Mouse (Mus musculus) embryonic facial prominence, embryonic 12.5 days (tissue): ENCODE results near the gene Wdr45. TPM values are rescaled to one million over a fixed set of nuclear protein-coding genes. Genes with fewer than 3 reads are reported as not detected.
"Not testable (repeated sequence)": the region's sequence is repeated elsewhere in the genome, so short reads cannot be mapped to it uniquely, and the experiment has no call there.

Experiments
- ATAC-seq: fragments of 200-750 bp; cut with Nextera tagmentation; 2 replicates; pipeline ENCODE4 v1.8.0; 2017; ENCODE audit not compliant: insufficient number of reproducible peaks, insufficient read depth, low FRiP score, low TSS enrichment
- H3K27ac ChIP-seq: fragments of 300-500 bp; sonication (generic); 2 replicates; pipeline ENCODE4 v1.5.1; 2016; ENCODE audit warnings: mild to moderate bottlenecking
- H3K27me3 ChIP-seq: fragments of 300-500 bp; sonication (generic); 2 replicates; pipeline ENCODE4 v1.6.1; 2016; ENCODE audit warnings: mild to moderate bottlenecking, moderate library complexity
- H3K36me3 ChIP-seq: fragments of 300-500 bp; sonication (generic); 2 replicates; pipeline ENCODE4 v1.6.1; 2016; ENCODE audit warnings: mild to moderate bottlenecking
- H3K4me1 ChIP-seq: fragments of 300-500 bp; sonication (generic); 2 replicates; pipeline ENCODE4 v1.6.1; 2016
- H3K4me2 ChIP-seq: fragments of 300-500 bp; sonication (generic); replicated peaks from 2 replicates; pipeline ENCODE4 v1.6.1; 2016; ENCODE audit warnings: mild to moderate bottlenecking, moderate library complexity
- H3K4me3 ChIP-seq: fragments of 300-500 bp; sonication (generic); 2 replicates; pipeline ENCODE4 v1.5.1; 2016; ENCODE audit warnings: mild to moderate bottlenecking
- H3K9ac ChIP-seq: fragments of 300-500 bp; sonication (generic); 2 replicates; pipeline ENCODE4 v1.6.1; 2016; ENCODE audit warnings: mild to moderate bottlenecking, moderate library complexity
- H3K9me3 ChIP-seq: fragments of 300-500 bp; sonication (generic); 2 replicates; pipeline ENCODE4 v1.6.1; 2016; ENCODE audit warnings: mild to moderate bottlenecking, moderate library complexity
- WGBS: fragments of 180-500 bp; shearing (Covaris S2); methylation state at CpG from one replicate; pipeline ENCODE4 v1.1.7; 2016; 5-methylcytosine and 5-hydroxymethylcytosine counted together
- polyA plus RNA-seq: library from polyadenylated mRNA; unstranded; fragments of >200 nt; fragmentation: Nextera tagmentation; extraction: Ambion mirVana; gene quantifications from 2 replicates; pipeline ENCODE4 v1.2.1, GENCODE M21; 2016

Wdr45 gene
- polyA plus RNA-seq, 1 experiment from 2014 or later, result 32.3 TPM

DNA sequence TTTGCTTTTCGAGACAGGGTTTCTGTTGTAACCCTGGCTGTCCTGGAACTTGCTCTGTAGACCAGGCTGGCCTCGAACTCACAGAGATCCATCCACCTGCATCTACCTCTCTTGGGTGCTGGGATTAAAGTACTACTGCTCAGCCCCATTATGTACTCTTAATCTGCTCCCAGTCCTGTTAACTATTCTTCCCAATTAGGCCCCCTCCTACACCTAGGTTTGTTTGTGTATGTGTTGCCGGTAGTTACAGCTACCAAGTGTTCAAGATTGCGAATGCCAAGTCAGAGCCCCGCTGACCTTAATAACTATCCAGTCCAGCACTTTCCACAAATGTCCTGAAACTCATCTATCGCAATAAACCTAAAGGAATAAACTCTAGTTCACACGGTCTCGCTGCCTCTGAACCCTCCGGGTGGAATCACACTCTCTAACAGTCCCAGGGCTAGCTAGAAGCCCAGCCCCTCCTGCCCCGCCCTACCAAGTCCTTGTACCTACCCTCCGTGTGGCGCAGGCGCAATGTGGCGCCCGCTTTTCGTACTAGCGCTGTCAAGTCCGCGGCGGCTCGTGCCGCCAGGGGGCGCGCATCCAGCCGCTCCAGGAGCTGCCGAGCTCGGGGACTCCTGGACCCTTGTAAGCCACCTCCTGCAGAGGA lies 34.6 kb upstream of the Wdr45 start:
- no peaks in the 10 kb centered on the region for H3K9me3 ChIP-seq
- ATAC-seq, result peak; percentile 86
- no peak overlapping the region for H3K27ac ChIP-seq
- H3K9ac ChIP-seq, result no peak overlapping the region
- peak overlapping the region; percentile 44 for H3K4me2 ChIP-seq
- H3K36me3 ChIP-seq, result no peaks in the 10 kb centered on the region
- 28% methylated on average over 27 of the region's 27 CpGs for WGBS
- no peaks in the 10 kb centered on the region for H3K27me3 ChIP-seq
- H3K4me1 ChIP-seq, result no peaks in the 10 kb centered on the region
- H3K4me3 ChIP-seq, result peak overlapping the region; percentile 11; the same call in 1 of the 2 replicates

DNA sequence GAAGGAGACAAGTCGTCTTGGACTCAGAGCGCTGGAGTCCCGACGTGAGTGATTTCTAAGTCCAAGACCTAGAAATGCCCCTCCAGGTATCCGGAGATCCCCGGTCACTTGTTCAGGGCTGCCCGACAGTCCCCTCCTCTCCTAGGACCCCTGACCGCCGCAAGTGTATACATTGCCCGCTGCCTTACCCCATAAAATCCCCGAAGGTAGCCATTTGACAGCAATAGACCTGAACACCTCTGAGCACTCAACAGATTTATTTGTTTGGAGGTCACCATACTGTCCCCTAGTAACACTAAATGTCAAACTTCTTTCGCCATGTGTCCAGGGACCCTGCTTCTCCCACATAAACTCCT lies 34.1 kb upstream of the Wdr45 start:
- H3K9me3 ChIP-seq, result no peaks in the 10 kb centered on the region
- peak overlapping the region; percentile 11; the same call in 1 of the 2 replicates for H3K4me3 ChIP-seq
- no peak overlapping the region for H3K27ac ChIP-seq
- no peaks in the 10 kb centered on the region for H3K4me1 ChIP-seq
- H3K36me3 ChIP-seq, result no peaks in the 10 kb centered on the region
- peak overlapping the region; percentile 44 for H3K4me2 ChIP-seq
- H3K27me3 ChIP-seq, result no peaks in the 10 kb centered on the region
- no peak; the same call in 1 of the 2 replicates for ATAC-seq
- 32% methylated on average over 12 of the region's 12 CpGs for WGBS
- no peak overlapping the region for H3K9ac ChIP-seq

DNA sequence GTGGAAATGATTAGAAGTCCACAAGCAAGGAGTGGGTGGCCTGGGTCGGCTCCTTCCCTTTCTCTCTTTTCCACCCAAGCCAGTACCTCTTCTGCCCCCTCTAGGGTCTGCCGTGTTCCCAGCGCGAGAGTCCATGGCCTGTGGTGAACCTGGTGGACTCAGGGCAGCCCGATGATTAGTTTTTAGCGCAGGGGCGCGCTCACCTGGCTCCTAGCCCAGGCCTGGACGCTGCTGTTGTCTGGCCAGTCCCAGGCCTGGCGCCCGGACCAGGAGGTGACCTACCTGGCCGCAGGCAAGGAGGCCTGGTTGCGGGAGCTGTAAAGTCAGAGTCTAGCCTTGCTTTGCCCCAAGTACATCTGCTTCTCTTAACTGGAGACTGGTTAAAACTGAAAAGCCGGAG lies 33.3 kb upstream of the Wdr45 start, which contains the start of gene Magix:
Gene Magix, minus strand, starts transcription at position 388 of the 400 bp plus-strand sequence.
- Histone ChIP-seq H3K4me2 (peak within 1 kb of the TSS; percentile 44), H3K9ac (no peak within 1 kb of the TSS), H3K4me3 (peak within 1 kb of the TSS; percentile 11; the same call in 1 of the 2 replicates), H3K4me1 (no peaks in the 10 kb centered on the region), H3K36me3 (no peaks in the 10 kb centered on the region), H3K27ac (no peak within 1 kb of the TSS), H3K9me3 (no peaks in the 10 kb centered on the region), H3K27me3 (no peaks in the 10 kb centered on the region)
- WGBS, result 61% methylated on average over 14 of the region's 14 CpGs
- ATAC-seq, result no peak

DNA sequence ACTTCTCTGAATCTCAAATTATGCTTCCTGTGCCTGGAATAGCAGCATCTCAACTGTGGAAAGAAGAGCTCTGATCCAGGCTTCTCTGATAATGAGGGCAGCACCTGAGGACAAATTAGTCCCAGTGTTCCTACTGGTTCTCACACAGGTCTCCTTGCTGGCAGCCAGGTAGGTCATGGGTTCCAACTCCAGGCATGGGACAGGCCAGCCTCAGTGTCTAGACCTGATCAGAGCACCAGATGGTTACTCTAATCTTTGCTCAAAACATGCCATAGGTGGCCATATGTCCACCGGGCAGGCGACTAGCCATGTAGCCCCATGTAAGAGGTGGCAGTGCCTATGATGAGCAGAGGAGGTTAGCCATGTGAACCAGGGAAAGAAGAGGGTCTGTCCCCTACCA lies 25.8 kb upstream of the Wdr45 start:
- 95% methylated on average over 2 of the region's 2 CpGs for WGBS
- no peak for ATAC-seq
- no peaks in the 10 kb centered on the region for H3K4me1 ChIP-seq

DNA sequence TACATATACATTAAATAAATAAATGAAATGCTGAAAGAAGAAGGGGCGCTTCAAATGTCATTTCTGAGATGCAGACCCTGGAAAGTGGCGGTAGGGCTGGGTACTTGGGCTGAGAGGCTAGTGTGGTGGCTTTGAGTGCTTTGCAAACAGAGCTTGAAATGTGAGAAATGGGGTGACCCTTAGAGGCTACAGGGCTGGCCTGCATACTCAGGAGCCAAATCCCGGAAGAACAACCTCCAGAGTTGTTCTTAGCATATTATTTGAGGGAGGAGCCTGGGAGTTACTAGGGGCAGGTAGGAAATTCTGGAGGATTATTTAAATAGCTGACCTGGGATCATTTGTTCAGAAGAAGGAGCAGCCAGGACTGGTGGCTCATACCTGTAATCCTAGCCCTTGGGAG lies 23.6 kb upstream of the Wdr45 start:
- Histone ChIP-seq H3K4me3 (no peak overlapping the region), H3K4me1 (no peaks in the 10 kb centered on the region), H3K4me2 (no peak overlapping the region), H3K36me3 (no peaks in the 10 kb centered on the region), H3K9ac (no peak overlapping the region), H3K27me3 (no peaks in the 10 kb centered on the region), H3K27ac (no peak overlapping the region), H3K9me3 (no peaks in the 10 kb centered on the region)
- 65% methylated on average over 3 of the region's 3 CpGs for WGBS
- no peak for ATAC-seq

More for the DNA sequence above, 25.8 kb upstream of the Wdr45 start:
- Histone ChIP-seq H3K36me3 (no peaks in the 10 kb centered on the region), H3K9ac (no peak overlapping the region), H3K27me3 (no peaks in the 10 kb centered on the region), H3K4me2 (no peak overlapping the region), H3K9me3 (no peaks in the 10 kb centered on the region), H3K27ac (no peak overlapping the region), H3K4me3 (no peak overlapping the region)

DNA sequence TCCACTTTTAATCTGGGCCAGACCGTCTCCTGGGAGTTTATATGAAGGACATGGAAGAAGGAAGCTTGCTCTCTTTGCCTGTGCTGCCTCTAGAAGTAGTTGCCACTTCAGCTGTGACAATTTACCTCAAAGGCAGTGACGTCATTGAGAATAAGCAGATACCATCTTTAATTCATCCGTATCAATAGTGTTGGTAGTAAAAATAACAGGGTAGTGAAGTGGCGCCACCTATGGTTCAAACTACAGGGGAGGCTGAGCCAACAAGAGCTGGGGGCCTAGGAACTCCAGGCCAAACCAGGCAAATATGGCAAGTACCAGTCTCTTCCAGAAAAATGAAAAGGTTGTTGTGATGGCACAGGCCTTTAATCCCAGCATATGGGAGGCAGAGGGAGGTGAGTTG lies 21.3 kb upstream of the Wdr45 start:
- Histone ChIP-seq H3K4me3 (no peak overlapping the region), H3K9me3 (no peaks in the 10 kb centered on the region), H3K27ac (no peak overlapping the region), H3K27me3 (no peaks in the 10 kb centered on the region), H3K4me2 (no peak overlapping the region), H3K4me1 (no peaks in the 10 kb centered on the region), H3K9ac (no peak overlapping the region), H3K36me3 (no peaks in the 10 kb centered on the region)
- ATAC-seq, result no peak
- WGBS, result 38% methylated on average over 4 of the region's 4 CpGs

DNA sequence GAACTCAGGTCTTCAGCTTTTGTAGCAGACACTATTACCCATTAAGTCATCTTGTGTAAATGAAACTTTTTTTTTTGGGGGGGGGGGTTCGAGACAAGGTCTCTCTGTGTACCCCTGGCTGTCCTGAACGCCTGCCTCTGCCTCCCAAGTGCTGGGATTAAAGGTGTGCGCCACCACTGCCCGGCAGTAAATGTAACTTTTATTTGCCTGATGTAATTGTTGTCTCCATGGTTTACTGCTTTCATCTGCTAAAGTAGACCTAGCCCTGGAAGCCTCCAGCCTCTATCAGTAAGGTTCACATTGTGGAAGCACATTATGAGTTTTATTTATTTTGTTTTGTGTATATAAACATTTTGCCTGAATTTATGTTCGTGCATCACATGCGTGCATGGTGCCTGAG lies 17.6 kb upstream of the Wdr45 start:
- H3K4me3 ChIP-seq, result 0 out of 2 replicates have a peak overlapping the region, but pooled peaks have one; percentile 59
- ATAC-seq, result 0 out of 2 replicates have a peak, but pooled peaks have one; percentile 42
- 44% methylated on average over 6 of the region's 6 CpGs for WGBS
- peak overlapping the region; percentile 30 for H3K4me2 ChIP-seq
- peaks cover 5% of the 10 kb centered on the region; the same call in 1 of the 2 replicates for H3K36me3 ChIP-seq
- H3K27ac ChIP-seq, result no peak overlapping the region
- no peaks in the 10 kb centered on the region for H3K27me3 ChIP-seq
- no peaks in the 10 kb centered on the region for H3K9me3 ChIP-seq
- no peaks in the 10 kb centered on the region for H3K4me1 ChIP-seq
- H3K9ac ChIP-seq, result no peak overlapping the region

DNA sequence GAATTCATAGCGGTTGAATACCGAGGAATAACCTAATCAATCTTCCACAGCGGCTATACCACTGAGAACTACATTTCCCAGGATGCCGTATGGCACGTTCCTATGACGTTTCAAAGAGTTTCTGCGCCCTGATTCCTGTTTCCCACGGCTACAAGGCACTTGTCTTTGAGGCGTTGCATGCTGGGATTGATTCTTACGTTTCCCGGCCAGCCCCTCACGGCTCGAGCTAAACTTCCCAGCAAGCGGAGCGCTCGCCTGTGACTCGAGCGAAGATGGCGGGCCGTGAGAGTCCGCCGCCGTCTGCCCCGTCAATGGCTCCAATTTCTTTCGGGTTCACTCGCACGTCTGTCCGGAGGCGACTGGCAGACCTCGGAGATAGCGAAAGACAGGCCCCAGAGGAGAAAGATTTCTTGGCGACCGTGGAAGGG lies 17.2 kb upstream of the Wdr45 start, which contains the start of gene Gpkow:
Gene Gpkow, plus strand, starts transcription at position 178 of the 428 bp plus-strand sequence.
- peaks cover 5% of the 10 kb centered on the region; the same call in 1 of the 2 replicates for H3K36me3 ChIP-seq
- peak within 1 kb of the TSS; percentile 56 for H3K9ac ChIP-seq
- H3K4me1 ChIP-seq, result no peaks in the 10 kb centered on the region
- WGBS, result 16% methylated on average over 33 of the region's 33 CpGs
- H3K9me3 ChIP-seq, result no peaks in the 10 kb centered on the region
- no peak within 1 kb of the TSS for H3K27ac ChIP-seq
- peak; percentile 92 for ATAC-seq
- H3K4me2 ChIP-seq, result peak within 1 kb of the TSS; percentile 56
- peak within 1 kb of the TSS; percentile 59 for H3K4me3 ChIP-seq
- H3K27me3 ChIP-seq, result no peaks in the 10 kb centered on the region

DNA sequence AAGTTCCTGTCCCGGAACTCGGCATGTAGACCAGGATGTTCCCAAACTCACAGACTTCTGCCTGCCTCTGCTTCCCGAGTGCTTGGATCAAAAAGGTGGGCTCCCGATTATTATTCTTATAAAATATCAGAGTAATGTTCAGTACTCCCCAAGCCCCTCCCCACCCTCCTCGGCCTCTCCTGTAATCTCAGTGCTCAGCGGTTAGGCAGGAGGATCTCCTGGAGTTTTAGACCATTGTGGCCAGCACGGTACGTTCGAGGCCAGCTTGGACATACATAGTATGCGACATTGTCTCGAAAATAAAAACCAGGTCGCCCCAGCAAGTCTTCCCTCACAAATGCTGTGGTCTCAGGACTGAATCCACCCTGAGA lies 384 bp upstream of the Wdr45 start:
- not testable (repeated sequence) for H3K9ac ChIP-seq, H3K9me3 ChIP-seq, H3K27ac ChIP-seq, H3K4me1 ChIP-seq, H3K36me3 ChIP-seq, ATAC-seq, H3K27me3 ChIP-seq
- H3K4me3 ChIP-seq, result peak overlapping the region; percentile 29
- 27% methylated on average over 6 of the region's 12 CpGs for WGBS
- peak overlapping the region; percentile 36 for H3K4me2 ChIP-seq

DNA sequence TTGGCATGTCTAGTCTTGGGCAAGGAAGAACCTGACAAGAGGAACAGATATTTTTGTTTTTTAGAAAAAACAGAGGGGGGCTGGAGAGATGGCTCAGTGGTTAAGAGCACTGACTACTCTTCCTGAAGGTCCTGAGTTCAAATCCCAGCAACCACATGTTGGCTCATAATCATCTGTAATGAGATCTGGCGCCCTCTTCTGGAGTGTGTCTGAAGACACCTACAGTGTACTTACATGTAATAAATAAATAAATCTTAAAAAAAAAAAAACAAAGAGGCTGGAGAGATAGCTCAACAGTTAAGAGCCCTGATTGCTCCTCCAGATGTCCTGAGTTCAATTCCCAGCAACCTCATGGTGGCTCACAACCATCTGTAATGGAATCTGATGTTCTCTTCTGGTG lies 1.9 kb downstream of the Wdr45 start:
- not testable (repeated sequence) for ATAC-seq, H3K27me3 ChIP-seq, H3K4me3 ChIP-seq, H3K9me3 ChIP-seq, H3K4me1 ChIP-seq, H3K36me3 ChIP-seq, H3K27ac ChIP-seq, H3K9ac ChIP-seq, H3K4me2 ChIP-seq
- 33% methylated on average over 1 of the region's 1 CpGs for WGBS

DNA sequence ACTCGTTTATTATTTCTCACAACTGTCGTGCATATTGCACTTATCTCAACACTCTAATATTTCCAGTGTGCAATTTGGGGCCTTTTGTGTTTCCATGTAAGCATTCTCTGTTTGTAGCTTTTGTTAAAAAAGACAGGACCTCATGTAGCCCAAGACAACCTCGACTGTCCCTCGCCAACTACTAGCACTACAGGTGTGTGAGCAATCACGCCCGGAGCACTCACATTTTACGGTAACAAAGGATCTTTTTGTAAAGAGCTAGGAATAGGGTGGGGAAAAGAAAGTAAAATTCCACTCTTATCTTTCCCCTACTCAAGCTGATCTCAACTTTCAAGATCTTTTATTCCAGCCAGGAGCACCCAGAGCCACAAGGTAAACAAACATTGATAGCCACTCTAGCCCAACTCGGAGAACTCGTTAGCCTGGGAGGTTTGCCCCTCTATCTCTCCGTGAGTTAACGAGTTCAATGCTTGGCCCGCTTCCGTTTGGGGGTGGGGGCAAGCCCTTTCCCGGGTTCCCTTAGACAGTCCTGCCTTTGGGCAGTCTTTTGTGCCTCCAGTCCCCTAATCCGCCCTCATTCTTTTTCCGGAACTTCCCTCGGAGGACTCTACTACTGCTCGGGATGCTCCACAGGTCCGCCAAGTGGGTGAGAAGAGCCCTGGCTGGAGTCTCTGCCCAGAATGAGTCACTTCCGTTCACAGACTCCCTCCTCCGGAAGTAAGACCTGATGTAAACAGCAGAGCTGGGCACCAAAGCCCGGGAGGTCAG lies 7.6 kb downstream of the Wdr45 start, which contains the start of gene Gm45208:
Gene Gm45208, plus strand, starts transcription at position 732 of the 768 bp plus-strand sequence.
- Histone ChIP-seq H3K36me3 (peaks cover 8% of the 10 kb centered on the region), H3K4me2 (peak within 1 kb of the TSS; percentile 56), H3K27ac (peak within 1 kb of the TSS; percentile 87), H3K4me3 (peak within 1 kb of the TSS; percentile 59), H3K27me3 (no peaks in the 10 kb centered on the region), H3K9me3 (no peaks in the 10 kb centered on the region), H3K9ac (peak within 1 kb of the TSS; percentile 56), H3K4me1 (no peaks in the 10 kb centered on the region)
- ATAC-seq, result peak; percentile 87
- 24% methylated on average over 22 of the region's 22 CpGs for WGBS

DNA sequence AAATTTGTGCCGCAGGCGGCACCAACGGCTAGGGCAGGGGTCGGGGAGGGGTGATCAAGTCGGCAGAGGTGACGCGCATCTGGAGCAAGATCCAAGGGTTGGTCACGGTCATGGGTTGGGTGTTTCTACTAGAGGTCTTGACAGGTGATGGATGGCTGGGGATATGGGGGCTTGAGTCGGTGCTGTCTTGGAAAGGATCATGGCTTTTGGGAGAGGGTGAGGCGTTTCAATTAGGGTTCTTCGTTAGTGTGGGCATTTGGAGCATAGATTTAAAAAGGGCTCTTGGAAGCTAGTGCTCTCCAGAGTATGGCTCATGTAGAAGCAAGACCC lies 8.1 kb downstream of the Wdr45 start:
- peaks cover 8% of the 10 kb centered on the region for H3K36me3 ChIP-seq
- 0 out of 2 replicates have a peak, but pooled peaks have one; percentile 22 for ATAC-seq
- H3K4me2 ChIP-seq, result peak overlapping the region; percentile 56
- peak overlapping the region; percentile 59 for H3K4me3 ChIP-seq
- H3K9me3 ChIP-seq, result no peaks in the 10 kb centered on the region
- WGBS, result 8% methylated on average over 11 of the region's 11 CpGs
- H3K27me3 ChIP-seq, result no peaks in the 10 kb centered on the region
- H3K4me1 ChIP-seq, result no peaks in the 10 kb centered on the region
- H3K27ac ChIP-seq, result no peak overlapping the region
- H3K9ac ChIP-seq, result peak overlapping the region; percentile 56
